ENCODE assay signal across 11 mouse cellular contexts in genomic region chr4:140704166-140704565, GRCm38 (mm10). TPM values are rescaled to one million over a fixed set of nuclear protein-coding genes. Genes with fewer than 3 reads are reported as not detected.
DNase-seq lines count a peak whose midpoint lies in the region; ATAC-seq and TF ChIP-seq lines count a peak whose summit lies in the region.
"Had no signal": no experiment of that assay in that cellular context is flagged by ENCODE, and none has a peak within 500 bp of the region (broad histone marks: within the 10 kb centered on the region; RNA-seq: fewer than 3 reads in every experiment).

No protein-coding gene starts in this region.

- no peaks in the 10 kb centered on the region for H3K9me3 ChIP-seq in forebrain, embryonic 16.5 days (ENCODE audit: control insufficient read depth, low read length)
- no peaks in the 10 kb centered on the region for H3K9me3 ChIP-seq in liver, embryonic 13.5 days (replicated peaks)

- TF ChIP-seq CTCF in C2C12 (IDR thresholded peaks at IDR 0.05; ENCODE audit: control insufficient read depth, insufficient read depth, insufficient read length): no peak

- no peak overlapping the region for H3K27ac ChIP-seq in forebrain, embryonic 16.5 days (ENCODE audit: low read length)
- H3K27ac ChIP-seq in liver, embryonic 13.5 days: peak overlapping the region; percentile 97

- H3K27me3 ChIP-seq in C2C12 (ENCODE audit: control insufficient read depth, insufficient read depth, insufficient read length): no peaks in the 10 kb centered on the region
- peaks cover 8% of the 10 kb centered on the region for H3K27me3 ChIP-seq in forebrain, embryonic 16.5 days (replicated peaks; ENCODE audit: control insufficient read depth, insufficient read depth, low read length)
- no peaks in the 10 kb centered on the region for H3K27me3 ChIP-seq in liver, embryonic 13.5 days

- peak overlapping the region; percentile 4 for H3ac ChIP-seq in C2C12 (ENCODE audit: control insufficient read depth, insufficient read length, low read depth)

- no peak for ATAC-seq in forebrain, embryonic 16.5 days
- no peak for ATAC-seq in liver, embryonic 13.5 days (ENCODE audit: low read depth)
- ATAC-seq: CD4-positive, CD25-positive, alpha-beta regulatory T cell, adult 4 months had no signal

- no peak overlapping the region for H3K4me3 ChIP-seq in C2C12 (ENCODE audit: insufficient read depth, poor library complexity, severe bottlenecking)
- peak overlapping the region; percentile 87; the same call in 1 of the 2 replicates for H3K4me3 ChIP-seq in forebrain, embryonic 16.5 days (replicated peaks; ENCODE audit: low read length)
- peak overlapping the region; percentile 95 for H3K4me3 ChIP-seq in liver, embryonic 13.5 days (replicated peaks)

- H3K4me1 ChIP-seq in forebrain, embryonic 16.5 days (replicated peaks; ENCODE audit: control insufficient read depth, insufficient read depth, low read length): peaks cover 46% of the 10 kb centered on the region
- peaks cover 81% of the 10 kb centered on the region for H3K4me1 ChIP-seq in liver, embryonic 13.5 days (replicated peaks)

- WGBS in forebrain, embryonic 16.5 days: 20% methylated on average over 4 of the region's 4 CpGs
- WGBS in liver, embryonic 13.5 days (ENCODE audit: insufficient replicate concordance): 45% methylated on average over 4 of the region's 4 CpGs

- peak; percentile 48 for DNase-seq in cerebellum, adult 9-11 months
- DNase-seq in cerebellum, postnatal 36 days: no peak
- no peak for DNase-seq in liver, embryonic 13.5 days
- no peak for DNase-seq in spleen, postnatal 4 days (ENCODE audit: low spot score in 2 of 2)
- no peak for DNase-seq in cerebellum, adult 18-20 months
- no peak for DNase-seq in layer of hippocampus, adult 8-10 months (ENCODE audit: low spot score in 2 of 2)
- DNase-seq: cerebellum, adult 9-10 months; spleen, adult 18-20 months had no signal

- no peak overlapping the region; the same call in 1 of the 2 replicates for H3K9ac ChIP-seq in forebrain, embryonic 16.5 days (replicated peaks; ENCODE audit: low read depth, low read length)
- H3K9ac ChIP-seq in liver, embryonic 13.5 days: peak overlapping the region; percentile 98

- peaks cover 71% of the 10 kb centered on the region for H3K79me2 ChIP-seq in C2C12 (ENCODE audit: control insufficient read depth, insufficient read depth)

- H3K4me2 ChIP-seq in forebrain, embryonic 16.5 days (ENCODE audit: low read length): peak overlapping the region; percentile 81
- H3K4me2 ChIP-seq in liver, embryonic 13.5 days: peak overlapping the region; percentile 96

- H3K79me3 ChIP-seq in C2C12 (ENCODE audit: low read depth): peaks cover 61% of the 10 kb centered on the region

- peaks cover 50% of the 10 kb centered on the region for H3K36me3 ChIP-seq in C2C12 (ENCODE audit: control insufficient read depth, insufficient read depth)
- H3K36me3 ChIP-seq in forebrain, embryonic 16.5 days (ENCODE audit: control insufficient read depth, insufficient read depth): peaks cover 2% of the 10 kb centered on the region; the same call in 1 of the 2 replicates
- peaks cover 55% of the 10 kb centered on the region for H3K36me3 ChIP-seq in liver, embryonic 13.5 days

TF ChIP-seq in C2C12, 6 proteins besides CTCF, POLR2A, EP300 and RAD21:
- TF ChIP-seq MAX (IDR thresholded peaks at IDR 0.05): no peak
- no peak for TF ChIP-seq MYOG (IDR thresholded peaks at IDR 0.05; ENCODE audit: control insufficient read depth, extremely low read depth, insufficient read length)
- no peak for TF ChIP-seq USF1 (IDR thresholded peaks at IDR 0.05; ENCODE audit: low read depth)
- TF ChIP-seq MYOD1 (IDR thresholded peaks at IDR 0.05; ENCODE audit: control insufficient read depth, insufficient read length, low read depth): no peak
- TF ChIP-seq FOSL1 (IDR thresholded peaks at IDR 0.05; ENCODE audit: insufficient read depth, low read length, poor library complexity, severe bottlenecking): no peak
- TF ChIP-seq CEBPB (IDR thresholded peaks at IDR 0.05; ENCODE audit: low read depth): no peak

RNA-seq across cellular contexts. Expression of gene Rcc2, which starts 3.8 kb away (rescaled TPM):
- 213 TPM for polyA plus RNA-seq in C2C12 (2012; fragmentation: generic; extraction: Trizol)
- polyA plus RNA-seq in forebrain, embryonic 16.5 days (2015; fragmentation: Nextera tagmentation; extraction: Ambion mirVana): 19.1 and 20.1 TPM in 2 replicates
- polyA plus RNA-seq in liver, embryonic 13.5 days (2015; fragmentation: Nextera tagmentation; extraction: Ambion mirVana): 20.6 and 25.7 TPM in 2 replicates
- total RNA-seq in layer of hippocampus, adult 8-10 months (2022): 10 to 100 TPM; 82.5 to 87.8 (median 85.0) TPM

RNA-seq across cellular contexts. Expression of gene Padi6, which starts 38.3 kb away (rescaled TPM):
- polyA plus RNA-seq in C2C12 (2012; fragmentation: generic; extraction: Trizol): not detected
- polyA plus RNA-seq in forebrain, embryonic 16.5 days (2015; fragmentation: Nextera tagmentation; extraction: Ambion mirVana): 0.10 TPM in 1 of 2 replicates, not detected in the other
- polyA plus RNA-seq in liver, embryonic 13.5 days (2015; fragmentation: Nextera tagmentation; extraction: Ambion mirVana): not detected in 2 replicates
- total RNA-seq in layer of hippocampus, adult 8-10 months (2022): not detected
- polyA plus RNA-seq: CD4-positive, CD25-positive, alpha-beta regulatory T cell, adult 4 months had no signal

RNA-seq across cellular contexts. Expression of gene Arhgef10l, which starts 38.4 kb away (rescaled TPM):
- polyA plus RNA-seq in C2C12 (2012; fragmentation: generic; extraction: Trizol): 27.8 TPM
- polyA plus RNA-seq in forebrain, embryonic 16.5 days (2015; fragmentation: Nextera tagmentation; extraction: Ambion mirVana): 20.5 and 23.0 TPM in 2 replicates
- polyA plus RNA-seq in liver, embryonic 13.5 days (2015; fragmentation: Nextera tagmentation; extraction: Ambion mirVana): 2.6 and 2.7 TPM in 2 replicates
- 10 to 100 TPM; 44.6 to 55.8 (median 46.7) TPM for total RNA-seq in layer of hippocampus, adult 8-10 months (2022)
